Mouse (Mus musculus): ENCODE measurements at regions not wholly inside any gene's neighbourhood (a gene's known extent, or its start where the extent isn't known, plus 50 kb on each side); places are given as distances from the start of the nearest gene placed in this dataset.

GRCm38 (mm10) chr10:16438414-16438813 is 1284.6 kb upstream of the Cited2 start:
- H3K9me3 ChIP-seq (ENCODE audit: control insufficient read depth, low read length), result no peaks in the 10 kb centered on the region
- no peak overlapping the region for H3K9ac ChIP-seq (ENCODE audit: low read depth, low read length)
- no peak for ATAC-seq (ENCODE audit: low FRiP score)
- H3K27ac ChIP-seq (ENCODE audit: low read depth, low read length), result no peak overlapping the region
- 86% methylated on average over 4 of the region's 4 CpGs for WGBS
- no peak for DNase-seq (ENCODE audit: low spot score)
- H3K4me1 ChIP-seq (replicated peaks; ENCODE audit: control insufficient read depth, insufficient read depth, low read length), result no peaks in the 10 kb centered on the region
- H3K4me2 ChIP-seq (replicated peaks; ENCODE audit: low read depth, low read length), result no peak overlapping the region
- H3K27me3 ChIP-seq (ENCODE audit: control insufficient read depth, insufficient read depth, low read length), result no peaks in the 10 kb centered on the region
- no peak overlapping the region for H3K4me3 ChIP-seq (ENCODE audit: low read depth, low read length)
- H3K36me3 ChIP-seq (ENCODE audit: control insufficient read depth, insufficient read depth, low read length), result no peaks in the 10 kb centered on the region

- Histone ChIP-seq H3K4me3 (ENCODE audit: low read depth, low read length) (no peak overlapping the region), H3K36me3 (ENCODE audit: control insufficient read depth, insufficient read depth, low read length) (no peaks in the 10 kb centered on the region), H3K9ac (ENCODE audit: low read depth, low read length) (no peak overlapping the region), H3K27ac (ENCODE audit: low read depth, low read length) (peak overlapping the region; percentile 58), H3K9me3 (ENCODE audit: control insufficient read depth, low read length) (no peaks in the 10 kb centered on the region), H3K4me2 (replicated peaks; ENCODE audit: low read depth, low read length) (no peak overlapping the region), H3K4me1 (replicated peaks; ENCODE audit: control insufficient read depth, insufficient read depth, low read length) (no peaks in the 10 kb centered on the region), H3K27me3 (ENCODE audit: control insufficient read depth, insufficient read depth, low read length) (no peaks in the 10 kb centered on the region)
- WGBS, result 25% methylated on average over 3 of the region's 3 CpGs
- peak; percentile 32 for DNase-seq (ENCODE audit: low spot score)
- peak; percentile 92 for ATAC-seq (ENCODE audit: low FRiP score)
Measured at GRCm38 (mm10) chr10:16440932-16441640, 1281.9 kb upstream of the Cited2 start.

- no peaks in the 10 kb centered on the region for H3K36me3 ChIP-seq (ENCODE audit: control insufficient read depth, insufficient read depth, low read length)
- no peaks in the 10 kb centered on the region for H3K9me3 ChIP-seq (ENCODE audit: control insufficient read depth, low read length)
- DNase-seq (ENCODE audit: low spot score), result peak; percentile 5
- no peaks in the 10 kb centered on the region for H3K27me3 ChIP-seq (ENCODE audit: control insufficient read depth, insufficient read depth, low read length)
- H3K4me1 ChIP-seq (replicated peaks; ENCODE audit: control insufficient read depth, insufficient read depth, low read length), result no peaks in the 10 kb centered on the region
- H3K9ac ChIP-seq (ENCODE audit: low read depth, low read length), result no peak overlapping the region
- H3K4me2 ChIP-seq (replicated peaks; ENCODE audit: low read depth, low read length), result no peak overlapping the region
- H3K27ac ChIP-seq (ENCODE audit: low read depth, low read length), result peak overlapping the region; percentile 58
- ATAC-seq (ENCODE audit: low FRiP score), result peak; percentile 70
- no peak overlapping the region for H3K4me3 ChIP-seq (ENCODE audit: low read depth, low read length)
- 50% methylated on average over 2 of the region's 2 CpGs for whole genome bisulfite sequencing
Measured at GRCm38 (mm10) chr10:16441661-16442072, 1281.4 kb upstream of the Cited2 start.

DNA sequence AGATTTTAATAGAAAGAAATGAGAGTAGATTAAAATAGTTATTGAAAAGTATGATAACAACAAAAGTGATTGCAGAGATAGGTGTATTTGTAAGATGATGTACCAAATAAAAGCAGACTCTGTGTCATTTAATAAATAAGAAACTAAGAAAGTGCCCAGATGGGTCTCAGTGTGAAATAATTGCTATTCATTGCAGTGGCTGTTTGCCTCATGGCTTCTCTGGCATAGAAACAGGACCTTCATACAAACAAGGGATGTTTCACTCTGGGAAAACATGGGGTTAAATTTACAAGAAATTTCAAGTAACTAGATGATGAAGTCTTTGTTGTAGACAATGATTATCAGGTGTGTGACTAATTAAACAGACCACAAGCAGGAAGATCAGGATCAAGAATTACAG is 1279.1 kb upstream of the Cited2 start:
- H3K27me3 ChIP-seq (ENCODE audit: control insufficient read depth, insufficient read depth, low read length), result no peaks in the 10 kb centered on the region
- ATAC-seq (ENCODE audit: low FRiP score), result no peak

DNA sequence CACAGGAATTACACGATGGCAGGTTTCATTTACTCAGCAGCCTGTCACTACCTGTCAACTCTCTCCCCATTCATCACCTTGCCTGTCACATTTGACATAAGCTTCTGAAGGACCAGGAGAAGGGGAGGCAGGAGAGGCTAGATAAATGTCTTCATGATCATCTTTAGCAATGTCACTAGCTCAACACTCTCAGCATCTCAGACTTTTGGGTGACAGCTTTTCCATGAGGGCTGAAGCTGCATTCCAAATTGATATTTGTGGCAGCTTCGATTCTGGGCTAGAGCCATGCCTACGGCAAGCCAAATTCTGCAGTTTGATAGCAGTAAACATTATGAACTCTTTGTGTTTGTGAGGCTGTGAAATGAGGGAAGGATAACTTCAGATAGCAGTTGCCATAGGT is 1255.1 kb upstream of the Cited2 start:
- Histone ChIP-seq H3K27ac (ENCODE audit: low read depth, low read length) (no peak overlapping the region), H3K27me3 (ENCODE audit: control insufficient read depth, insufficient read depth, low read length) (no peaks in the 10 kb centered on the region), H3K4me1 (replicated peaks; ENCODE audit: control insufficient read depth, insufficient read depth, low read length) (no peaks in the 10 kb centered on the region), H3K9ac (ENCODE audit: low read depth, low read length) (no peak overlapping the region), H3K4me3 (ENCODE audit: low read depth, low read length) (no peak overlapping the region), H3K9me3 (ENCODE audit: control insufficient read depth, low read length) (no peaks in the 10 kb centered on the region), H3K36me3 (ENCODE audit: control insufficient read depth, insufficient read depth, low read length) (no peaks in the 10 kb centered on the region), H3K4me2 (replicated peaks; ENCODE audit: low read depth, low read length) (no peak overlapping the region)
- no peak for DNase-seq (ENCODE audit: low spot score)
- WGBS, result 76% methylated on average over 3 of the region's 3 CpGs
- ATAC-seq (ENCODE audit: low FRiP score), result no peak

More for the DNA sequence above, 1279.1 kb upstream of the Cited2 start:
- no peaks in the 10 kb centered on the region for H3K9me3 ChIP-seq (ENCODE audit: control insufficient read depth, low read length)
- H3K4me3 ChIP-seq (ENCODE audit: low read depth, low read length), result no peak overlapping the region
- H3K36me3 ChIP-seq (ENCODE audit: control insufficient read depth, insufficient read depth, low read length), result no peaks in the 10 kb centered on the region
- DNase-seq (ENCODE audit: low spot score), result no peak
- H3K9ac ChIP-seq (ENCODE audit: low read depth, low read length), result no peak overlapping the region
- no peak overlapping the region for H3K27ac ChIP-seq (ENCODE audit: low read depth, low read length)
- no peaks in the 10 kb centered on the region for H3K4me1 ChIP-seq (replicated peaks; ENCODE audit: control insufficient read depth, insufficient read depth, low read length)
- H3K4me2 ChIP-seq (replicated peaks; ENCODE audit: low read depth, low read length), result no peak overlapping the region

- Histone ChIP-seq H3K4me3 (ENCODE audit: low read depth, low read length) (no peak overlapping the region), H3K4me2 (replicated peaks; ENCODE audit: low read depth, low read length) (no peak overlapping the region), H3K27ac (ENCODE audit: low read depth, low read length) (no peak overlapping the region), H3K9me3 (ENCODE audit: control insufficient read depth, low read length) (no peaks in the 10 kb centered on the region), H3K36me3 (ENCODE audit: control insufficient read depth, insufficient read depth, low read length) (no peaks in the 10 kb centered on the region), H3K9ac (ENCODE audit: low read depth, low read length) (no peak overlapping the region), H3K27me3 (ENCODE audit: control insufficient read depth, insufficient read depth, low read length) (no peaks in the 10 kb centered on the region), H3K4me1 (replicated peaks; ENCODE audit: control insufficient read depth, insufficient read depth, low read length) (no peaks in the 10 kb centered on the region)
- 41% methylated on average over 1 of the region's 1 CpGs for WGBS
- DNase-seq (ENCODE audit: low spot score), result no peak
- ATAC-seq (ENCODE audit: low FRiP score), result no peak
Measured at GRCm38 (mm10) chr10:16469711-16470110, 1253.3 kb upstream of the Cited2 start.

GRCm38 (mm10) chr10:16473952-16474521 is 1249.0 kb upstream of the Cited2 start:
- no peak for DNase-seq (ENCODE audit: low spot score)
- Histone ChIP-seq H3K4me2 (replicated peaks; ENCODE audit: low read depth, low read length) (no peak overlapping the region), H3K9ac (ENCODE audit: low read depth, low read length) (no peak overlapping the region), H3K27me3 (ENCODE audit: control insufficient read depth, insufficient read depth, low read length) (no peaks in the 10 kb centered on the region), H3K36me3 (ENCODE audit: control insufficient read depth, insufficient read depth, low read length) (no peaks in the 10 kb centered on the region), H3K4me1 (replicated peaks; ENCODE audit: control insufficient read depth, insufficient read depth, low read length) (no peaks in the 10 kb centered on the region), H3K9me3 (ENCODE audit: control insufficient read depth, low read length) (no peaks in the 10 kb centered on the region), H3K4me3 (ENCODE audit: low read depth, low read length) (no peak overlapping the region), H3K27ac (ENCODE audit: low read depth, low read length) (no peak overlapping the region)
- 79% methylated on average over 1 of the region's 1 CpGs for WGBS
- no peak for ATAC-seq (ENCODE audit: low FRiP score)

- Histone ChIP-seq H3K4me1 (replicated peaks; ENCODE audit: control insufficient read depth, insufficient read depth, low read length) (no peaks in the 10 kb centered on the region), H3K27ac (ENCODE audit: low read depth, low read length) (no peak overlapping the region), H3K27me3 (ENCODE audit: control insufficient read depth, insufficient read depth, low read length) (no peaks in the 10 kb centered on the region), H3K4me2 (replicated peaks; ENCODE audit: low read depth, low read length) (no peak overlapping the region), H3K9ac (ENCODE audit: low read depth, low read length) (no peak overlapping the region), H3K36me3 (ENCODE audit: control insufficient read depth, insufficient read depth, low read length) (no peaks in the 10 kb centered on the region), H3K9me3 (ENCODE audit: control insufficient read depth, low read length) (no peaks in the 10 kb centered on the region), H3K4me3 (ENCODE audit: low read depth, low read length) (no peak overlapping the region)
- no peak for ATAC-seq (ENCODE audit: low FRiP score)
- 80% methylated on average over 1 of the region's 1 CpGs for WGBS
- DNase-seq (ENCODE audit: low spot score), result no peak
Measured at GRCm38 (mm10) chr10:16498580-16498979, 1224.4 kb upstream of the Cited2 start.

- no peaks in the 10 kb centered on the region for H3K4me1 ChIP-seq (replicated peaks; ENCODE audit: control insufficient read depth, insufficient read depth, low read length)
- H3K9me3 ChIP-seq (ENCODE audit: control insufficient read depth, low read length), result no peaks in the 10 kb centered on the region
- H3K4me2 ChIP-seq (replicated peaks; ENCODE audit: low read depth, low read length), result no peak overlapping the region
- H3K9ac ChIP-seq (ENCODE audit: low read depth, low read length), result no peak overlapping the region
- WGBS, result 87% methylated on average over 2 of the region's 2 CpGs
- no peak overlapping the region for H3K4me3 ChIP-seq (ENCODE audit: low read depth, low read length)
- no peaks in the 10 kb centered on the region for H3K27me3 ChIP-seq (ENCODE audit: control insufficient read depth, insufficient read depth, low read length)
- H3K27ac ChIP-seq (ENCODE audit: low read depth, low read length), result no peak overlapping the region
- no peak for ATAC-seq (ENCODE audit: low FRiP score)
- H3K36me3 ChIP-seq (ENCODE audit: control insufficient read depth, insufficient read depth, low read length), result no peaks in the 10 kb centered on the region
- DNase-seq (ENCODE audit: low spot score), result no peak
Measured at GRCm38 (mm10) chr10:16507681-16508080, 1215.3 kb upstream of the Cited2 start.
